Mouse (Mus musculus): ENCODE data around the gene Klhl35.

DNA sequence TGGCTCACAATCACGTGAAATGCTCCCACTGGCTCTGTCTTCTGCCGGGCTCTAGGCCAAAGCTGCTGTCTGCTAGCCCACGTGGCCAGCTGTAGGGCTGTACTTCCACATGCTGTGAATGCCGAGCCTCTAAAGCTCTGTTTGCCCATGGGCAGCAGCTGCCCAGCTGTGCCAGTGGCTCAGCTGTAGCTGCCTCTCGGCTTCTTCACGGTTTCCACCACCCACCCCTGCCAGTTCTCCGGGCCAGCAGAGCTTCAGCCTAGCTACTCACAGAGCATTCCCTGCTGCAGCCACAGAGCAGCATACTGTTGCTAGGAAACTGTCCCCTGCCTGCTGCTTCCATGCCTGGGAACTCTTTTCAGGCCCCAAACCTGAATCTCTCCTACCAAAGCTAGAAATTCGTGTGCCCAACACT lies 44.3 kb downstream of the Klhl35 start:
- TF ChIP-seq POLR2A (IDR thresholded peaks at IDR 0.05; ENCODE audit: borderline replicate concordance, insufficient read depth, low read length) (no peak), CTCF (IDR thresholded peaks at IDR 0.05; ENCODE audit: borderline replicate concordance, insufficient read depth, low read depth, low read length) (no peak)
